In genomic region chr13:59467591-59467990, GRCm38 (mm10) we compare ENCODE assay signal across 9 mouse cellular contexts.
A peak's percentile ranks its signal among the peaks of the same experiment; 100 is the strongest.
DNase-seq lines count a peak whose midpoint lies in the region; ATAC-seq and TF ChIP-seq lines count a peak whose summit lies in the region.
"Had no signal": no experiment of that assay in that cellular context is flagged by ENCODE, and none has a peak within 500 bp of the region (broad histone marks: within the 10 kb centered on the region; RNA-seq: fewer than 3 reads in every experiment).

No protein-coding gene starts in this region.

- H3K36me3 ChIP-seq in heart, embryonic 14.5 days (ENCODE audit: control insufficient read depth, insufficient read depth, low read length): peaks cover 13% of the 10 kb centered on the region; the same call in 1 of the 2 replicates

- H3K4me3 ChIP-seq in heart, embryonic 14.5 days (ENCODE audit: control insufficient read depth in 1 of 2, insufficient read depth in 1 of 2, low read depth in 1 of 2, low read length in 2 of 2): no peak overlapping the region
- H3K4me3 ChIP-seq in left cerebral cortex, adult 2 months: no peak overlapping the region

- H3K9ac ChIP-seq in heart, embryonic 14.5 days (ENCODE audit: low read length): no peak overlapping the region

- no peak for TF ChIP-seq CTCF in left cerebral cortex, adult 2 months (IDR thresholded peaks at IDR 0.05)

- intact Hi-C loops in left cerebral cortex, adult 2 months (cut with DNase I): no loop called here

- 0 out of 2 replicates have a peak overlapping the region, but pooled peaks have one; percentile 22 for H3K4me2 ChIP-seq in heart, embryonic 14.5 days (ENCODE audit: low read length)

- H3K27ac ChIP-seq in heart, embryonic 14.5 days (replicated peaks in 1 of 2; ENCODE audit: control insufficient read depth in 1 of 2, insufficient read depth in 1 of 2, low read depth in 2 of 2, low read length in 2 of 2): peak overlapping the region; percentile 40 to 63; a peak in 3 of 4 replicates
- no peak overlapping the region for H3K27ac ChIP-seq in left cerebral cortex, adult 2 months
- H3K27ac ChIP-seq: macrophage had no signal

- peak; percentile 63 for DNase-seq in adrenal gland, adult 2 months
- no peak for DNase-seq in adrenal gland, postnatal 4 days (ENCODE audit: low spot score in 2 of 2)
- peak; percentile 35 for DNase-seq in 3134 (ENCODE audit: extremely low read depth, insufficient read length, low spot score)
- DNase-seq in cerebellum, postnatal 10 days: peak; percentile 85 to 88
- DNase-seq in left cerebral cortex, adult 2 months (ENCODE audit: extremely low spot score in 1 of 2, low spot score in 2 of 2): peak; percentile 50 to 57
- DNase-seq in right cerebral cortex, postnatal 10 days (ENCODE audit: low spot score in 2 of 2): peak; percentile 77 to 84
- no peak for DNase-seq in retina, embryonic 14.5 days (ENCODE audit: low spot score)

- ATAC-seq in heart, embryonic 14.5 days (ENCODE audit: insufficient number of reproducible peaks, insufficient read depth, low FRiP score, low read depth): peak; percentile 84

- no peaks in the 10 kb centered on the region for H3K27me3 ChIP-seq in heart, embryonic 14.5 days (ENCODE audit: control insufficient read depth, insufficient read depth, low read length)

- H3K4me1 ChIP-seq in heart, embryonic 14.5 days (ENCODE audit: control insufficient read depth in 2 of 2, insufficient read depth in 2 of 2, low read length in 2 of 2): peaks cover 11 to 15% of the 10 kb centered on the region in 2 experiments

- no peaks in the 10 kb centered on the region for H3K9me3 ChIP-seq in heart, embryonic 14.5 days (ENCODE audit: control insufficient read depth, low read length)

- WGBS in heart, embryonic 14.5 days: 11% methylated on average over 3 of the region's 3 CpGs

Comparison
In these comparisons a context has a peak if more than half of its experiments do, and no peak if none do; other contexts are left out.
1. DNase-seq: peak in adrenal gland, adult 2 months (single experiment), 3134 (single experiment), cerebellum, postnatal 10 days (2 of 2), left cerebral cortex, adult 2 months (2 of 2) and right cerebral cortex, postnatal 10 days (2 of 2); none in adrenal gland, postnatal 4 days (0 of 2) and retina, embryonic 14.5 days (single experiment).